Mouse (Mus musculus) ovary, postnatal 14 days (tissue): Measurements from ENCODE around the gene Camkv.

Experiments used
- DNase-seq: peaks from one replicate; pipeline ENCODE4 v3.0.0; 2022; ENCODE audit warnings: low spot score

The Camkv gene

GRCm38 (mm10) chr9:107962916-107963315 lies 27.4 kb downstream of the Camkv start:
- DNase-seq: no peak

GRCm38 (mm10) chr9:107963700-107964099 lies 28.2 kb downstream of the Camkv start:
- peak; percentile 72 for DNase-seq

GRCm38 (mm10) chr9:107964681-107965080 lies 29.2 kb downstream of the Camkv start:
- no peak for DNase-seq

- no peak for DNase-seq
Observed at GRCm38 (mm10) chr9:107966676-107967075, 31.2 kb downstream of the Camkv start.

GRCm38 (mm10) chr9:107967437-107967836 lies 32.0 kb downstream of the Camkv start:
- DNase-seq: no peak

GRCm38 (mm10) chr9:107968531-107968930 lies 33.1 kb downstream of the Camkv start:
- no peak for DNase-seq

GRCm38 (mm10) chr9:107970311-107970710 lies 34.8 kb downstream of the Camkv start:
- DNase-seq: no peak

GRCm38 (mm10) chr9:107971690-107972541 lies 36.4 kb downstream of the Camkv start:
- no peak for DNase-seq

GRCm38 (mm10) chr9:107974491-107975171 lies 39.2 kb downstream of the Camkv start:
- DNase-seq: no peak

- DNase-seq: no peak
Observed at GRCm38 (mm10) chr9:107975399-107976386, 40.2 kb downstream of the Camkv start, which contains the start of gene Uba7. Gene Uba7 (plus strand): TSS chr9:107975505.

- DNase-seq: no peak
Observed at GRCm38 (mm10) chr9:107978815-107979214, 43.3 kb downstream of the Camkv start.

- no peak for DNase-seq
Observed at GRCm38 (mm10) chr9:107981684-107982605, 46.5 kb downstream of the Camkv start.

GRCm38 (mm10) chr9:107982681-107983346 lies 47.3 kb downstream of the Camkv start, which contains the start of gene Gm20661:
Gene Gm20661 (plus strand): TSS chr9:107983058.
- DNase-seq: no peak

- DNase-seq: no peak
Observed at GRCm38 (mm10) chr9:107983421-107983890, 48.0 kb downstream of the Camkv start.

- DNase-seq: no peak
Observed at GRCm38 (mm10) chr9:107984052-107984753, 48.7 kb downstream of the Camkv start.

GRCm38 (mm10) chr9:107984754-107985055 lies 49.2 kb downstream of the Camkv start:
- no peak for DNase-seq

- DNase-seq: peak; percentile 81
Observed at GRCm38 (mm10) chr9:107985131-107986119, 50.0 kb downstream of the Camkv start, which contains the start of gene Inka1. Gene Inka1 (minus strand): TSS chr9:107985879.

- DNase-seq: peak; percentile 72
Observed at GRCm38 (mm10) chr9:107986376-107986775, 50.9 kb downstream of the Camkv start.
